Mouse (Mus musculus) ovary, adult 18-20 months (tissue): ENCODE data around the gene Tpk1.

Experiments used
- DNase-seq: peaks from one replicate; pipeline ENCODE4 v3.0.0; 2022; ENCODE audit warnings: low spot score, mixed read lengths

Tpk1 gene

DNA sequence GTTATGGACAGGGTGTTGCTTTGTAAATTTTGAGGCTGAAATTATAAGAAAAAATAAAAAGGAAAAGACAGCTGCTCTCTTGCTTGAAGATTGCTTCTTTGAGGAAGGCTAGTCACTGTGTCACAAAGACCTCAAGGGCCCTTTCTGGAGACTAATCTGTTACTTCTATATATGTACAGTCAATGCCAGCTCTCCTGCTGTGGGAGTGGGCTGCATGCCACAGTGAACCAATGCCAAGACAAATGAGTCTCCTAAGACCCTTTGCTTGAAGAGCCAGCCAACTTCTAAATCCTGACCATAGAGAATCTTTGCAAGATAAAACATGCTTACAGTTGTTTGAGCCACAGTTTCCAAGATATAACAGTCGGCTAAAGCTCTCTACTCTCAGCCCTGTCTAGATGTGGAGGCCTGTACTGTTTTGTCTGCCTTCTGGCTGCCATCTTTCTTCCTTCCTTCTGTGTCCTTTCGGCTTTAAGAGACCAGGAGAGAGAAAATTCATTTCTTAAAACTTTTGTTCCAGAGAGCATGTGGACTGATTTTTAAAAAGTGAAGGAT is 230.0 kb downstream of the Tpk1 start:
- no peak for DNase-seq

- no peak for DNase-seq
Measured at GRCm38 (mm10) chr6:43434365-43434764, 231.7 kb downstream of the Tpk1 start.

DNA sequence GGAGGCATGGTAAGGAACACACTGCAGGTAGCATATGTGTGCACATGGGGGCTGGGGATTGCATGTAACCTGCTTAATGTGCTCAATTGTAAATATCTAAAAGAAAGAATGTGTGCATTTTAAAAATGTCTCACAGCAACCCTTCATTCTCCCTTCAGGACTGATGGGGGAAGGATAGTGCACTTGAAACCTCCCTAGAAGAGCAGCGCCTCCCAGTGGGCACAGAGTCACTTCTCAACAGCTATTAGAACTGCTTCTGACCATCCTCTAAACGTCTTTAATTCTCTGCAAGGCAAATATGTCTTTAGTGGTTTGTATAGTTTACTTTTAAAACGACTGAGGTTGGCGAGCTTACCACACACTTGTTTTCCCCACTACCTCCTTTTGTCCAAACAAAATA is 241.1 kb downstream of the Tpk1 start:
- no peak for DNase-seq

GRCm38 (mm10) chr6:43420358-43420979 is 245.6 kb downstream of the Tpk1 start:
- DNase-seq, result no peak

DNA sequence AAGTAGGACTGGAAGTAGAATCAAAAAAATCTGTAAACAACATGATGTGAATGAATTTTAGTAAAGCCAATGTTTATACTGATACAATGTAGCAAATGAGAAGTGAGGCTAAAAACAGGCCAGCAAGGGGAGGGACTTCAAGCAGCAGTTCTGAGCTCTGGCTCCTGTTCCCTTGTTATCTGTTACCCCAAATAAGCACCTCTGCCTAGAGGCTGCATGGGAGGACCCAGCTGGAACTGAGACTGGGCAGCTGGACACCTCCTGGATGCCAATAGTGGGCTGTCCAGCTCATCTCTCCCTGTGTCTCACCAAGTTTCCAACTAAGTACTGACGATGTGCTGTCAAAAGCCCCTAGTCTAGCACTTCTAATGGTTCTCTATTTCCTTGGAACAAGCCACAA is 257.1 kb downstream of the Tpk1 start:
- DNase-seq, result no peak

- DNase-seq, result no peak
Measured at GRCm38 (mm10) chr6:43403076-43403475, 263.0 kb downstream of the Tpk1 start.

GRCm38 (mm10) chr6:43402219-43402997 is 263.7 kb downstream of the Tpk1 start:
- no peak for DNase-seq

DNA sequence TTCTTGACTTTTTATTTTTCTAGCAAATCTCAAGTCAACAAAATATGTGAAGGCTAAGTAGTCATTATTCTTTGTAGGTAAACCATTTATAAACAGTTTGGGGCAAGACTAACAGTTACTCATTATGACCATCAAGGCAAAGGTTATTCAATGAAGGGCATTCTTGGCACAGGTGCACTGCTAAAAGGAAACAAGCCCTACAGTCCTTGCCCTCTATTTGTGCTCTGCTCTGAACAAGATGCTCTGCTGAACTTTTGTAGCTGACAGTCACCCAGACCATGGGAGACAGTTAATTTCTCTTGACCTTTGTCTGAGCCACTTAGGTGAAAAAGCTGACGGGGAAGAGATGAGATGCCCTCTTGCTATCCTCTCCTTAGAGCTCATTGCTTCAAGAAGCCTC is 269.7 kb downstream of the Tpk1 start:
- DNase-seq, result no peak

DNA sequence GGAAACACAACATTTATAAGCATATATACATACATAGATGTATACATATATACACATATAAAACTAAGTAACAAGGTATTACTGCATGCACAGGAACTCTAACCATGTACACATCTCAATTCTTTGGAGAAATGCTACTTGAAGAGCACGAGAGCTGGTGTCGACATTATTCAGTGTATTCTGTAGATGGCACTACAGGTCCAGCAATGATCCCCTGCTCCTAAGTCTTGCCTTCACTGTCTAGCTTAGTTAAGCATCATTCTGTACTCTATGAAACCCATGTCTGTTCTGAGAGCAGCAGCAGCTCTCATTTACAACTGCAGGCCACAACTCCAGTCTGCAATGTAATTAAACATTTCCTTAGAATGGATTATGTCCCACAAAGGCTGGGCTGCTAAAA is 270.5 kb downstream of the Tpk1 start:
- DNase-seq, result no peak

DNA sequence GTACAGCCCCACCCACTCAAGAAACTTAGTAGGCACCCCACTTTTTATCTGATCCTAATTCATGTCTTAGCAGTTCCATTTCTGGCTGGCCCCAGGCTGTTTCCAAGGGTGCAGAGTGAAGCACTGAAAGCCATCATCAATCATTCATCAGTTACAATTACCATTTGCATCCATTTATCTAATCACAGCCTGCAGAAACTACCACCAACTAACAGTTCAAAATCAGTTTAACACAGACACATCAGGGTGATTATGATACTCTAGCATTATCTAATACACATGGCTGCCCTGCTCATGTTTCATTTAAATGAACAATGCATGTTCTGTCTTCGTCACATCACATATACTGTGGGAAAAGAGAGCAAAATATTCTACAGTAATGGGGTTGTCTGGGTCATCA is 274.7 kb downstream of the Tpk1 start:
- no peak for DNase-seq

DNA sequence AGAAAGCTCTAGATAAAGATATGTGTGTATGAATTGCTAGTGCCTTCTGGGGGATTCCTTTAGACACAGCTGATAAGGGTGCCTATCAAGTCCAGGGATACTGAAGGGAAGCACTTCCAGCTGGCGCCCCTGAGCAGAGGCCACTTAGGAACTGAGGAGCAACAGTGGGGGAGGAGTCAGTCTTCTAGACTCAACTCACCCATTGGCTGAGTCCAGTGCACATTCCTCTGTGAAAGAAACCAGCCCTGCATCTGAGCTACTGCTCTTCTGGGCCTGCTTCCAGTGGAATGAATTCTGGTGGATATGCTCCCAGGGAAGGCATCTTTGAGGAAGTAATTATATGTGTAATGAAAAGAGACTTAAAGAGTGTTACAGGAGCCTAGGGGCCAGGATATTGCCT is 278.8 kb downstream of the Tpk1 start:
- DNase-seq, result no peak

DNA sequence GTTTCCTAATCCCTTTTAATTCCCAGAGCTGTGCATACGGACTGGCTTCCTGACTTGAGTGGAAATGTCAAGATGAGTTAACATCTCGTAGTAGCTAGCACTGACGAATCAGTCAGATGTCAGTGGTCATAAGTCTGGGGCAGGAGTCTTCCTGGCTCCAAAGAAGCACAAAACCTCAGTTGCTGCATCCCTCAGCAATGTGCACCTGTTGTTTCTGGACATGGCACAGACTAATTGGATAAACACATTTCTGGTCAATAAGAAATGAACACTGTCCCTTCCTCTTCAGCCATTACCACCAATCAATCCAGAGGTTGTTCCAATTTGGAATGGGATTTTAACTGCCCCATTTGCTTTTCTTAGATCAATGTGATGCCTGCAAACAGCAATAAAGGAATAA is 281.2 kb downstream of the Tpk1 start:
- DNase-seq, result no peak

GRCm38 (mm10) chr6:43384304-43384703 is 281.8 kb downstream of the Tpk1 start:
- no peak for DNase-seq

DNA sequence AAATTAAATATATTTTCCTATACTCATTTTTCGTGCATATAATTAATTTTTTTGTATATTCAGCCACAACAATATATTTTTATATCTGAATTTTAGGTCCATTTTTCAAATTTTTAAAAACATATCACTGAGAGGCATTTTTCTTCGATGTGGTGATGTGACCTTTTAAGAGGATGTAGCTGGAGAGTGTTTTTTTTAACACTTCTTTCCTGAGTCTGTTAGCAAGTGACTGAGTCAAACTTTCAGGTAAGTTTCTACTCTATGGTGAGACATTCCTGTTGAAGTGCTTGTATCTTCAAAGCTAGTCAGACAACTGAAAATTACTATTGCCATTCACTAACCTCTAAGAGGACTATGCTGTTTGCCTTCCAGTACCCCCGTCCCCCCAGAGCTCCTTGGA is 283.3 kb downstream of the Tpk1 start:
- no peak for DNase-seq

GRCm38 (mm10) chr6:43382284-43382683 is 283.8 kb downstream of the Tpk1 start:
- DNase-seq, result no peak

DNA sequence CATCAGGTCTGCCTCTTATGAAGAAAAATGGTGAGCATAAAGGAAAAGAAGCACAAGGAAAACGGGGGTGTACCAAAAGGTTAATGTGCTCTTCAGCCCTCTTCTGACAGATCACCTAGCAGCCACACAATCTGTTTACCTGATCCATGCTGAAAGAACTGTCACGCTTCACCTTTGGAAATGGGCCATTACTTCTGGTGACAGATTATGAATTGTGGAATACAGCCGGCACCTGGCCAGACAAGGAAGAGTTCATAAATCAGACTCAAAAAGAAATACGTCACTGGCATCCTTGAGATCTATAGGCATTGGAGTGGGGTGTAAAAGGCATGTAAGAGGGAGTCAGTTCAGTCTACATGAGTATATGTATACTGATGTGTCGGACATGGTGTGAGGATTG is 292.9 kb downstream of the Tpk1 start:
- no peak for DNase-seq

GRCm38 (mm10) chr6:43367434-43367945 is 298.6 kb downstream of the Tpk1 start:
- DNase-seq, result no peak

- DNase-seq, result no peak
Measured at GRCm38 (mm10) chr6:43366952-43367351, 299.1 kb downstream of the Tpk1 start.

GRCm38 (mm10) chr6:43363917-43364316 is 302.2 kb downstream of the Tpk1 start:
- DNase-seq, result no peak

- no peak for DNase-seq
Measured at GRCm38 (mm10) chr6:43363291-43363820, 302.7 kb downstream of the Tpk1 start.

DNA sequence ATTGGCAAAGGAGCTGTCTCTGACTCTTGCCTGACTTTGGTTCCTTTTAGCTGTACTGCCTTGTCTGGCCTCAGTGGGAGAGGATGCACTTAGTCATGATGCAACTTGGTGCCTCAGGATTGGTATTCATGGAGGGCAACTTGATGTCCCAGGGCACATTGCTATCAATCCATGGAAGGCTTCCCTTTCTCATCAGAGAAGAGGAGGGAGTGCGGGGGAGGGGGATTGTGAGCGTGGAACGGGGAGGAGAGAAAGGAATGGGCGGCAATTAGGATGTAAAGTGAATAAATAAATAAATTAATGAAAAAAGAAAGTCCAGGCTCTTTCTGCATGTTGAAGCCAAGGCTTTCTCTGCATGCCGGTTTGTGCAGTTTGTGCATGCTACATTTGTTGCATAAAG is 304.8 kb downstream of the Tpk1 start:
- DNase-seq, result no peak

GRCm38 (mm10) chr6:43360214-43360613 is 305.9 kb downstream of the Tpk1 start:
- DNase-seq, result no peak
